Mouse (Mus musculus): ENCODE data around the gene Gm13275. TPM values are rescaled to one million over a fixed set of nuclear protein-coding genes. Genes with fewer than 3 reads are reported as not detected.
A peak's percentile ranks its signal among the peaks of the same experiment; 100 is the strongest.
"Not testable (repeated sequence)": the region's sequence is repeated elsewhere in the genome, so short reads cannot be mapped to it uniquely, and the experiment has no call there.

The Gm13275 gene
- polyA plus RNA-seq, 1 experiment from 2014 or later = not detected

- not testable (repeated sequence) for DNase-seq (ENCODE audit: low spot score)
Observed at GRCm38 (mm10) chr4:88797097-88797496, 2.8 kb downstream of the Gm13275 start, which contains the start of gene Gm13279. TSS of gene Gm13279 (plus strand) at chr4:88797397.

GRCm38 (mm10) chr4:88799365-88799764 lies 5.1 kb downstream of the Gm13275 start, which contains the start of gene Gm13285:
TSS of gene Gm13285 (plus strand) at chr4:88799665.
- DNase-seq (ENCODE audit: low spot score) = not testable (repeated sequence)

- DNase-seq (ENCODE audit: low spot score) = not testable (repeated sequence)
Observed at GRCm38 (mm10) chr4:88802954-88803353, 8.7 kb downstream of the Gm13275 start, which contains the start of gene Gm13287. TSS of gene Gm13287 (plus strand) at chr4:88803254.

- DNase-seq (ENCODE audit: low spot score) = not testable (repeated sequence)
Observed at GRCm38 (mm10) chr4:88805231-88805630, 10.9 kb downstream of the Gm13275 start, which contains the start of gene Gm13288. TSS of gene Gm13288 (plus strand) at chr4:88805531.

- DNase-seq (ENCODE audit: low spot score) = not testable (repeated sequence)
Observed at GRCm38 (mm10) chr4:88805761-88806160, 11.5 kb downstream of the Gm13275 start.

- DNase-seq (ENCODE audit: low spot score) = no peak
Observed at GRCm38 (mm10) chr4:88815928-88816327, 21.6 kb downstream of the Gm13275 start, which contains the start of gene Ifna7. TSS of gene Ifna7 (plus strand) at chr4:88816228.

GRCm38 (mm10) chr4:88819659-88820058 lies 25.4 kb downstream of the Gm13275 start, which contains the start of gene Ifna11:
TSS of gene Ifna11 (plus strand) at chr4:88819959.
- no peak for DNase-seq (ENCODE audit: low spot score)

- peak; percentile 29 for DNase-seq (ENCODE audit: low spot score)
Observed at GRCm38 (mm10) chr4:88822995-88823394, 28.7 kb downstream of the Gm13275 start.

GRCm38 (mm10) chr4:88827116-88827515 lies 32.8 kb downstream of the Gm13275 start, which contains the start of gene Ifna6:
TSS of gene Ifna6 (plus strand) at chr4:88827416.
- not testable (repeated sequence) for DNase-seq (ENCODE audit: low spot score)

- DNase-seq (ENCODE audit: low spot score) = peak; percentile 45
Observed at GRCm38 (mm10) chr4:88830523-88830922, 36.2 kb downstream of the Gm13275 start.

- DNase-seq (ENCODE audit: low spot score) = not testable (repeated sequence)
Observed at GRCm38 (mm10) chr4:88835225-88835624, 40.9 kb downstream of the Gm13275 start, which contains the start of gene Ifna5. TSS of gene Ifna5 (plus strand) at chr4:88835525.

GRCm38 (mm10) chr4:88838828-88839227 lies 44.5 kb downstream of the Gm13275 start:
- DNase-seq (ENCODE audit: low spot score) = peak; percentile 17

- no peak for DNase-seq (ENCODE audit: low spot score)
Observed at GRCm38 (mm10) chr4:88840058-88840457, 45.8 kb downstream of the Gm13275 start.

GRCm38 (mm10) chr4:88841438-88841911 lies 47.2 kb downstream of the Gm13275 start, which contains the start of gene Ifna4:
TSS of gene Ifna4 (plus strand) at chr4:88841861.
- DNase-seq (ENCODE audit: low spot score) = no peak

Other genes with a start within 250 kb of the Gm13275 start
- gene Ifna15, start 236.2 kb upstream of the Gm13275 start, polyA plus RNA-seq (2015; fragmentation: Nextera tagmentation; extraction: Ambion mirVana) = not detected in 2 replicates
- not detected in 2 replicates for gene Ifna14, start 222.7 kb upstream of the Gm13275 start, polyA plus RNA-seq (2015; fragmentation: Nextera tagmentation; extraction: Ambion mirVana)
- 0.24 TPM in 1 of 2 replicates, not detected in the other for gene Ifna9, start 202.1 kb upstream of the Gm13275 start, polyA plus RNA-seq (2015; fragmentation: Nextera tagmentation; extraction: Ambion mirVana)
- not detected in 2 replicates for gene Ifna12, start 191.1 kb upstream of the Gm13275 start, polyA plus RNA-seq (2015; fragmentation: Nextera tagmentation; extraction: Ambion mirVana)
- not detected in 2 replicates for gene C87499, start 160.1 kb upstream of the Gm13275 start, polyA plus RNA-seq (2015; fragmentation: Nextera tagmentation; extraction: Ambion mirVana)
- gene Ifna13, start 150.0 kb upstream of the Gm13275 start, polyA plus RNA-seq (2015; fragmentation: Nextera tagmentation; extraction: Ambion mirVana) = not detected in 2 replicates
- gene Ifna16, start 117.6 kb upstream of the Gm13275 start, polyA plus RNA-seq (2015; fragmentation: Nextera tagmentation; extraction: Ambion mirVana) = not detected in 2 replicates
- gene Ifna2, start 110.6 kb upstream of the Gm13275 start, polyA plus RNA-seq (2015; fragmentation: Nextera tagmentation; extraction: Ambion mirVana) = not detected in 2 replicates
- gene Ifnab, start 103.1 kb upstream of the Gm13275 start, polyA plus RNA-seq (2015; fragmentation: Nextera tagmentation; extraction: Ambion mirVana) = not detected in 2 replicates
- gene Gm26566, start 72.7 kb upstream of the Gm13275 start, polyA plus RNA-seq (2015; fragmentation: Nextera tagmentation; extraction: Ambion mirVana) = 0.63 and 0.85 TPM in 2 replicates
- gene Klhl9, start 72.0 kb upstream of the Gm13275 start, polyA plus RNA-seq (2015; fragmentation: Nextera tagmentation; extraction: Ambion mirVana) = 55.8 and 59.5 TPM in 2 replicates
- gene Gm13271, start 39.6 kb upstream of the Gm13275 start, polyA plus RNA-seq (2015; fragmentation: Nextera tagmentation; extraction: Ambion mirVana) = not detected in 2 replicates
- gene Gm13283, start 34.4 kb upstream of the Gm13275 start, polyA plus RNA-seq (2015; fragmentation: Nextera tagmentation; extraction: Ambion mirVana) = 0.33 and 0.37 TPM in 2 replicates
- 0.18 and 0.36 TPM in 2 replicates for gene Gm13290, start 20.7 kb upstream of the Gm13275 start, polyA plus RNA-seq (2015; fragmentation: Nextera tagmentation; extraction: Ambion mirVana)
- not detected in 2 replicates for gene Gm13289, start 17.6 kb upstream of the Gm13275 start, polyA plus RNA-seq (2015; fragmentation: Nextera tagmentation; extraction: Ambion mirVana)
- not detected in 2 replicates for gene Gm13272, start 14.6 kb upstream of the Gm13275 start, polyA plus RNA-seq (2015; fragmentation: Nextera tagmentation; extraction: Ambion mirVana)
- 0.23 and 0.31 TPM in 2 replicates for gene Ifnz, start 12.4 kb upstream of the Gm13275 start, polyA plus RNA-seq (2015; fragmentation: Nextera tagmentation; extraction: Ambion mirVana)
- gene Gm13276, start 8.8 kb upstream of the Gm13275 start, polyA plus RNA-seq (2015; fragmentation: Nextera tagmentation; extraction: Ambion mirVana) = not detected in 2 replicates
- gene Gm13277, start 5.9 kb upstream of the Gm13275 start, polyA plus RNA-seq (2015; fragmentation: Nextera tagmentation; extraction: Ambion mirVana) = not detected in 2 replicates
- not detected in 2 replicates for gene Gm13278, start 2.9 kb upstream of the Gm13275 start, polyA plus RNA-seq (2015; fragmentation: Nextera tagmentation; extraction: Ambion mirVana)
- not detected in 2 replicates for gene Gm13279, start 2.9 kb downstream of the Gm13275 start, polyA plus RNA-seq (2015; fragmentation: Nextera tagmentation; extraction: Ambion mirVana)
- gene Gm13285, start 5.2 kb downstream of the Gm13275 start, polyA plus RNA-seq (2015; fragmentation: Nextera tagmentation; extraction: Ambion mirVana) = 0.64 and 1.4 TPM in 2 replicates
- not detected in 2 replicates for gene Gm13287, start 8.8 kb downstream of the Gm13275 start, polyA plus RNA-seq (2015; fragmentation: Nextera tagmentation; extraction: Ambion mirVana)
- not detected in 2 replicates for gene Gm13288, start 11.0 kb downstream of the Gm13275 start, polyA plus RNA-seq (2015; fragmentation: Nextera tagmentation; extraction: Ambion mirVana)
- not detected in 2 replicates for gene Ifna7, start 21.7 kb downstream of the Gm13275 start, polyA plus RNA-seq (2015; fragmentation: Nextera tagmentation; extraction: Ambion mirVana)
- not detected in 2 replicates for gene Ifna11, start 25.5 kb downstream of the Gm13275 start, polyA plus RNA-seq (2015; fragmentation: Nextera tagmentation; extraction: Ambion mirVana)
- not detected in 2 replicates for gene Ifna6, start 32.9 kb downstream of the Gm13275 start, polyA plus RNA-seq (2015; fragmentation: Nextera tagmentation; extraction: Ambion mirVana)
- not detected in 2 replicates for gene Ifna5, start 41.0 kb downstream of the Gm13275 start, polyA plus RNA-seq (2015; fragmentation: Nextera tagmentation; extraction: Ambion mirVana)
- not detected in 2 replicates for gene Ifna4, start 47.4 kb downstream of the Gm13275 start, polyA plus RNA-seq (2015; fragmentation: Nextera tagmentation; extraction: Ambion mirVana)
- not detected in 2 replicates for gene Ifna1, start 55.6 kb downstream of the Gm13275 start, polyA plus RNA-seq (2015; fragmentation: Nextera tagmentation; extraction: Ambion mirVana)
- gene Ifne, start 85.7 kb downstream of the Gm13275 start, polyA plus RNA-seq (2015; fragmentation: Nextera tagmentation; extraction: Ambion mirVana) = not detected in 2 replicates